Mouse (Mus musculus): ENCODE results near the gene Zfyve1. TPM values are rescaled to one million over a fixed set of nuclear protein-coding genes. Genes with fewer than 3 reads are reported as not detected.

The Zfyve1 gene
- total and polyA plus RNA-seq, 3 experiments = 12.1 to 33.3 (median 28.4) TPM

DNA sequence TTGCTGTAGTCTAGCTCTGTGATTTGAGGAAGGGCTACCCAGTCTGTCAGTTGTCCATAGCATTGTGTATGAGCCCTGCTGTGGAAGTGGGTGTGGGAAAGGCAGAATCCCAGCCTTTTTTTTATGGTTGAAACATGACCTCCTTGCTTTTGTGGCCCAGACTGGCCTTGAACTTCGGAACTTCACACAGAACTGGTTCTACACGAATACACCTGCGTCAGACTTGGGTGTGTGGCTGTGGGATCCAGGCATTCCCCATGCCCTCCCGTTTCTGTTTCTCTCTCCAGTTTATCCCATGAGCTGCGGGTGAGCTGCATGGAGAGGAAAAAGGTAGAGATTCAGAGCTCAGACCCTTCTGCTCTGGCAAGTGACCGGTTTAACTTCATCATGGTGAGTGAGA is 65.0 kb downstream of the Zfyve1 start:
- H3K36me3 ChIP-seq (replicated peaks) = peaks cover 91% of the 10 kb centered on the region
- no peaks in the 10 kb centered on the region for H3K9me3 ChIP-seq (replicated peaks)
- H3K4me1 ChIP-seq (ENCODE audit: insufficient read depth, low read depth, low read length) = peaks cover 15% of the 10 kb centered on the region; the same call in 1 of the 2 replicates
- DNase-seq (ENCODE audit: low spot score) = no peak
- TF ChIP-seq POLR2AphosphoS5 (IDR thresholded peaks at IDR 0.05; ENCODE audit: insufficient replicate concordance, low read depth, low read length) (no peak), CTCF (IDR thresholded peaks at IDR 0.05; ENCODE audit: low read depth, low read length) (no peak), TAL1 (conservative IDR thresholded peaks at IDR 0.05; ENCODE audit: low read depth, low read length) (no peak), GATA2 (IDR thresholded peaks at IDR 0.05; ENCODE audit: borderline replicate concordance, low read depth, low read length) (no peak), GATA1 (IDR thresholded peaks at IDR 0.05; ENCODE audit: borderline replicate concordance, low read length) (no peak)
- no peaks in the 10 kb centered on the region for H3K27me3 ChIP-seq (ENCODE audit: insufficient read depth, low read length)
- no peak overlapping the region for H3K4me3 ChIP-seq (ENCODE audit: low read depth, low read length)
- no peak for ATAC-seq (ENCODE audit: extremely low read depth, insufficient number of reproducible peaks, low FRiP score, poor library complexity, severe bottlenecking)

DNA sequence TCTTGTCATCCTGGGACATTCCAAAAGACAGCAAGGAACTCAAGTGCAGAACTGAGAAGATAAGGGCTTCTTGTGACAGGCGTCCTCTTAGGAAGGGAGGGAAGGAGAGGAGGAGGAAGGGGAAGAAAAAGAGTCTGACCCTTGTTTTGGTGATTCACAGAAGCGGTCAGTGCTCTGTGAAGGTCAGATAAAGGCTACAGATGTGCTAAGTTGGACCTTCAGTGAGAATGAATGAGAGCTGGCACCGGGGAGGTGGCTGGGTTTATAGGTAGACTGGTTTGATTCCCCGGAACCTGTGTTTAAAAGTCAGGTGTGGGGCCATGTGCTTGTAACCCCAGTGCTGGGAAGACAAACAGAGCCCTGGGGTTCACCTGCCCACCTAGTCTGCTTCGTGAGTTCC is 68.4 kb downstream of the Zfyve1 start:
- no peak for TF ChIP-seq POLR2AphosphoS5 (IDR thresholded peaks at IDR 0.05; ENCODE audit: insufficient replicate concordance, low read depth, low read length)
- no peak for TF ChIP-seq GATA2 (IDR thresholded peaks at IDR 0.05; ENCODE audit: borderline replicate concordance, low read depth, low read length)
- TF ChIP-seq GATA1 (IDR thresholded peaks at IDR 0.05; ENCODE audit: borderline replicate concordance, low read length) = no peak
- TF ChIP-seq TAL1 (conservative IDR thresholded peaks at IDR 0.05; ENCODE audit: low read depth, low read length) = no peak
- no peak for TF ChIP-seq CTCF (IDR thresholded peaks at IDR 0.05; ENCODE audit: low read depth, low read length)
- Histone ChIP-seq H3K27me3 (ENCODE audit: insufficient read depth, low read length) (no peaks in the 10 kb centered on the region), H3K4me1 (ENCODE audit: insufficient read depth, low read depth, low read length) (peaks cover 44% of the 10 kb centered on the region), H3K4me3 (ENCODE audit: low read depth, low read length) (no peak overlapping the region), H3K9me3 (replicated peaks) (no peaks in the 10 kb centered on the region), H3K36me3 (replicated peaks) (peaks cover 88% of the 10 kb centered on the region)
- DNase-seq (ENCODE audit: low spot score) (no peak), ATAC-seq (ENCODE audit: extremely low read depth, insufficient number of reproducible peaks, low FRiP score, poor library complexity, severe bottlenecking) (no peak)

DNA sequence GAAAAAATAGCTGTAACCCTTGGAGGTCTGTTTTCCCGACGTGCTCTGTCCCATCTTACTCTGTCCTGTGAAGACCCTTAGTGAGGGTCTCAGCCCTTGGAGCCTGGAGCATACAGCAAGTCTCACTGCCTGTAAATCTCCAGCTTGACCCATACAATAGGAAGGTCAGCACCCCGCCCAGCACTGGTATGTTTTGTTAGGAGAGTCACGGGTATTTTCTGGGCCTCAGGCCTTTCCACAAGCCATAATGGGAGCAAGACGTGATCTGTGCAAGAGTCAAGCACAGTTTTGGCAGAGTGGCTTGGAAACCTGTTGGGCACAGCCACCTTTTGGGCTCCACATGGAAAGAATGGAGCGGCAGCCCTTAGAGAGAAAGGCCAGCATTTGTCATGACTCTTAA is 69.2 kb downstream of the Zfyve1 start:
- DNase-seq (ENCODE audit: low spot score) (no peak), ATAC-seq (ENCODE audit: extremely low read depth, insufficient number of reproducible peaks, low FRiP score, poor library complexity, severe bottlenecking) (no peak)
- Histone ChIP-seq H3K9me3 (replicated peaks) (no peaks in the 10 kb centered on the region), H3K4me1 (ENCODE audit: insufficient read depth, low read depth, low read length) (peaks cover 53% of the 10 kb centered on the region), H3K36me3 (replicated peaks) (peaks cover 88% of the 10 kb centered on the region), H3K27me3 (ENCODE audit: insufficient read depth, low read length) (no peaks in the 10 kb centered on the region), H3K4me3 (ENCODE audit: low read depth, low read length) (no peak overlapping the region)
- TF ChIP-seq CTCF (IDR thresholded peaks at IDR 0.05; ENCODE audit: low read depth, low read length) (no peak), GATA2 (IDR thresholded peaks at IDR 0.05; ENCODE audit: borderline replicate concordance, low read depth, low read length) (no peak), GATA1 (IDR thresholded peaks at IDR 0.05; ENCODE audit: borderline replicate concordance, low read length) (no peak), POLR2AphosphoS5 (IDR thresholded peaks at IDR 0.05; ENCODE audit: insufficient replicate concordance, low read depth, low read length) (no peak), TAL1 (conservative IDR thresholded peaks at IDR 0.05; ENCODE audit: low read depth, low read length) (no peak)

DNA sequence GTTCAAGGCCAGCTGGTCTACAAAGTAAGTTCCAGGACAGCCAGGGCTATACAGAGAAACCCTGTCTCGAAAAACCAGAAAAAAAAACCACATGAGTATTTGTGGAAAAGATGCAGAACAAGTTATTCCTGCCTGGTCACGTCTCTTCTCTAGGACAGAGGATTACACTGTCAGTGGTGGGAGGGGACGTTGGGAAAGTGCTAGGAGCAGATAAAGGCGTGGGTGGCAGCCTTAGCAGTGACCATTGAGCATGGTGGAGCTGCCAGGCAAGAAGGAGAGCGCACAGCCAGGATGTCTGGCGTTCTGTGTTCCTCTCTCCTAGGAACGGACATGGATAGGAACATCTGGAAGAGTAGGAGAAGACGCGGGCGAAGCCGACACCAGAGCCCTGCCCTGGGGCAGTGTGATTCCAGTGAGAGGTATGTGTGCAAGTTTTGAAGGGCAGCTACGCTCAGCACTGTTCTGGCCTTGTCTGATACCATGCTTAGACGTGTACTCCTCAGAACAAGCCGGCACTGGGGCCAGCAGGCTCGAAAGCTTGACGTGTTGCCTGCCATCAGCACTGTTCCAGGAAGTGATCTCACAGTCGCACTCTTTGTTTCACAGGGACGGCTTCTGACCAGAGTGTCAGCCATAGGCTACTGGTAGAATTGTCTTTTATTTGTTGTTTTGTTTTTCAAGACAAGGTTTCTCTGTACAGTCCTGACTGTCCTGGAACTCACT is 71.0 kb downstream of the Zfyve1 start:
- no peaks in the 10 kb centered on the region for H3K27me3 ChIP-seq (ENCODE audit: insufficient read depth, low read length)
- TF ChIP-seq GATA1 (IDR thresholded peaks at IDR 0.05; ENCODE audit: borderline replicate concordance, low read length) = no peak
- H3K4me3 ChIP-seq (ENCODE audit: low read depth, low read length) = peak overlapping the region; percentile 54; the same call in 1 of the 2 replicates
- peaks cover 66% of the 10 kb centered on the region for H3K4me1 ChIP-seq (ENCODE audit: insufficient read depth, low read depth, low read length)
- DNase-seq (ENCODE audit: low spot score) = peak; percentile 57
- no peak for ATAC-seq (ENCODE audit: extremely low read depth, insufficient number of reproducible peaks, low FRiP score, poor library complexity, severe bottlenecking)
- no peaks in the 10 kb centered on the region for H3K9me3 ChIP-seq (replicated peaks)
- H3K36me3 ChIP-seq (replicated peaks) = peaks cover 73% of the 10 kb centered on the region

DNA sequence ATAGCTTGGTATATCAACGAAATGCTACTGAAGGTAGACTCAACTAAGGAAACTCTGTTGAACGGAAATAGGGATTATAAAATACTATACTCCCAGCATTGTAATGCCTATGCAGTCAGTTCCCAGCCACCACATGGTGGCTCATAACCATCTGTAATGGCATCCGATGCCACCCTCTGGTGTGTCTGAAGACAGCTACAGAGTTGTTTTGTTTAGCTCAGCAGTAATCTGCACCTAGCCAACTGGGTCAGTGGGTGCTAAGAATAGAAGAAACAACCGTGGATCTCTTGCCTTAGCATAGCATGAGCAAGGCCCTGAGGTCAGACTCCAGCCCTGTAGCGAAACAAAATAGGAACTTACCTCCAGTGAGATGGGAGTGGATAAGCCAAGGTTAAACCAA is 72.7 kb downstream of the Zfyve1 start:
- no peak for ATAC-seq (ENCODE audit: extremely low read depth, insufficient number of reproducible peaks, low FRiP score, poor library complexity, severe bottlenecking)
- no peaks in the 10 kb centered on the region for H3K9me3 ChIP-seq (replicated peaks)
- DNase-seq (ENCODE audit: low spot score) = no peak
- H3K4me3 ChIP-seq (ENCODE audit: low read depth, low read length) = no peak overlapping the region
- H3K27me3 ChIP-seq (ENCODE audit: insufficient read depth, low read length) = no peaks in the 10 kb centered on the region
- H3K4me1 ChIP-seq (ENCODE audit: insufficient read depth, low read depth, low read length) = peaks cover 77% of the 10 kb centered on the region
- TF ChIP-seq POLR2AphosphoS5 (IDR thresholded peaks at IDR 0.05; ENCODE audit: insufficient replicate concordance, low read depth, low read length) (no peak), GATA1 (IDR thresholded peaks at IDR 0.05; ENCODE audit: borderline replicate concordance, low read length) (no peak), GATA2 (IDR thresholded peaks at IDR 0.05; ENCODE audit: borderline replicate concordance, low read depth, low read length) (no peak), TAL1 (conservative IDR thresholded peaks at IDR 0.05; ENCODE audit: low read depth, low read length) (no peak), CTCF (IDR thresholded peaks at IDR 0.05; ENCODE audit: low read depth, low read length) (no peak)
- H3K36me3 ChIP-seq (replicated peaks) = peaks cover 60% of the 10 kb centered on the region

DNA sequence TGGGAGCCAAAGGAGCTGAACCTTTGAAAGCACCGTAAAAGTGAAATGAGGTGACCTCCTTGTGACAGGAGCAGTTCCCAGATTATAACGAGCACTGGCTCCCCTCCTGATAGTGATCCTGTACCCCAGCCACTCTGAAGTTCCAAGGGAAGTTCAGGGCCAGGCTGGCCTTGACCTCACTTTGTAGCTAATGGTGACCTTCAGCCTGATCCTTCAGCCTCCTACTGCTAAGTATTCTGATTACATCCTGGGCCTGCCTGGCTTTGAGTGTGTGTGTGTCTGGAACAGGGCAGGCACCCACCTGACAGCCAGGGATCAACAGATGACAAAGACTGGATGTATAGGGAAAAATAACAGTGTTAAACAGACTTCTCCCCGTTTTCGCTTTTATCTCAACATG is 73.1 kb downstream of the Zfyve1 start:
- H3K4me3 ChIP-seq (ENCODE audit: low read depth, low read length) = no peak overlapping the region
- no peak for ATAC-seq (ENCODE audit: extremely low read depth, insufficient number of reproducible peaks, low FRiP score, poor library complexity, severe bottlenecking)
- H3K4me1 ChIP-seq (ENCODE audit: insufficient read depth, low read depth, low read length) = peaks cover 81% of the 10 kb centered on the region
- no peaks in the 10 kb centered on the region for H3K9me3 ChIP-seq (replicated peaks)
- peaks cover 56% of the 10 kb centered on the region for H3K36me3 ChIP-seq (replicated peaks)
- DNase-seq (ENCODE audit: low spot score) = no peak
- TF ChIP-seq GATA1 (IDR thresholded peaks at IDR 0.05; ENCODE audit: borderline replicate concordance, low read length) (no peak), POLR2AphosphoS5 (IDR thresholded peaks at IDR 0.05; ENCODE audit: insufficient replicate concordance, low read depth, low read length) (no peak), CTCF (IDR thresholded peaks at IDR 0.05; ENCODE audit: low read depth, low read length) (no peak), GATA2 (IDR thresholded peaks at IDR 0.05; ENCODE audit: borderline replicate concordance, low read depth, low read length) (no peak), TAL1 (conservative IDR thresholded peaks at IDR 0.05; ENCODE audit: low read depth, low read length) (no peak)
- no peaks in the 10 kb centered on the region for H3K27me3 ChIP-seq (ENCODE audit: insufficient read depth, low read length)
